24 mouse cellular contexts compared by ENCODE assay signal in the genomic region with DNA sequence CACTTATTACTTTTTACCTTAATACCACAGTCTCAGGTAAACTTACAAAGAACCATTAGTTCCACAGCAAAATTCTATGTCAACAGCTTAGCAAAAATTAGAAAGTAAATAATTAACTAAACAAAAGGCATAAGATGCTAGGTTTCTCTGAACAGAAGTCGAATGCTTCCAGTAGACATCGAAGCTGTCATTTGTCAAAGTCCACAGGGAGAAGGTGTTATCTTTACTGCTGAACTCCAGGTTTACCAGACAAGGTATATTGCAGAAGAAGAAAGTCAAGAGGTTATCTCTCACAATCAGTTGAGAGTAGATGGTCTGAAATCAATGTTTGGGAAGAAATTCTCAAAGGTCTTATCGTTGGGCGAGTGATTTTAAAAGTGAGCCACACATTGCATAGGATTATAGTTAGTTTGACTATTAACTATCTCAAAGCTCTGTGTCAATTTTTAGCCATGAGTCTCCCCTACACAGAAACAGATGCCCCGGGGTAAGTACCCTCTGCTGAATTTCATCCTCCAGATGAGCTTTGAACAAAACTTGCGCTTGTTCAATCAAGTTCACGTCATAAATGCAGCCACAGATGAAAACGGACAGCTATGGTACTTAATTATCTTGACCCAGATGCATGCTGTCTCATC.
"Had no signal": no experiment of that assay in that cellular context is flagged by ENCODE, and none has a peak within 500 bp of the region (broad histone marks: within the 10 kb centered on the region; RNA-seq: fewer than 3 reads in every experiment).

No protein-coding gene starts in this region.

- H3K4me1 ChIP-seq: hindbrain, embryonic 10.5 days; hindbrain, embryonic 12.5 days; limb, embryonic 10.5 days; limb, embryonic 12.5 days; liver, embryonic 13.5 days had no signal

- DNase-seq: gastrocnemius, postnatal 14 days; gastrocnemius, postnatal 36 days; heart, adult 11 months; heart, adult 2 months; heart, postnatal 10 days; heart, postnatal 4 days; kidney, adult 18-20 months; kidney, adult 8-10 months; kidney, postnatal 10 days; kidney, postnatal 25 days; kidney, postnatal 4 days; liver; liver, embryonic 13.5 days had no signal

- H3K36me3 ChIP-seq: hindbrain, embryonic 10.5 days; hindbrain, embryonic 12.5 days; limb, embryonic 10.5 days; limb, embryonic 12.5 days; liver, embryonic 13.5 days had no signal

- H3K27me3 ChIP-seq: hindbrain, embryonic 12.5 days; limb, embryonic 12.5 days; liver, embryonic 13.5 days had no signal

- ATAC-seq: hindbrain, embryonic 16.5 days; inflammation-experienced regulatory T-cells, adult 6 months had no signal

- H3K9me3 ChIP-seq: hindbrain, embryonic 10.5 days; hindbrain, embryonic 12.5 days; limb, embryonic 10.5 days; limb, embryonic 12.5 days; liver, embryonic 13.5 days had no signal

- H3K4me3 ChIP-seq: heart, adult 2 months; hindbrain, embryonic 10.5 days; hindbrain, embryonic 12.5 days; layer of hippocampus, adult 2 months; left cerebral cortex, adult 2 months; limb, embryonic 10.5 days; limb, embryonic 12.5 days; liver, embryonic 13.5 days had no signal

- H3K4me2 ChIP-seq: heart, embryonic 11.5 days; hindbrain, embryonic 12.5 days; hindbrain, embryonic 14.5 days; limb, embryonic 12.5 days; liver, embryonic 11.5 days; liver, embryonic 13.5 days had no signal

- H3K27ac ChIP-seq: heart, adult 2 months; hindbrain, embryonic 10.5 days; hindbrain, embryonic 12.5 days; hindbrain, embryonic 14.5 days; layer of hippocampus, adult 2 months; left cerebral cortex, adult 2 months; limb, embryonic 10.5 days; limb, embryonic 12.5 days; liver, embryonic 13.5 days had no signal

- H3K9ac ChIP-seq: hindbrain, embryonic 12.5 days; hindbrain, embryonic 14.5 days; limb, embryonic 12.5 days; liver, embryonic 13.5 days had no signal
